Mouse (Mus musculus): ENCODE data around the gene Snap47.

DNA sequence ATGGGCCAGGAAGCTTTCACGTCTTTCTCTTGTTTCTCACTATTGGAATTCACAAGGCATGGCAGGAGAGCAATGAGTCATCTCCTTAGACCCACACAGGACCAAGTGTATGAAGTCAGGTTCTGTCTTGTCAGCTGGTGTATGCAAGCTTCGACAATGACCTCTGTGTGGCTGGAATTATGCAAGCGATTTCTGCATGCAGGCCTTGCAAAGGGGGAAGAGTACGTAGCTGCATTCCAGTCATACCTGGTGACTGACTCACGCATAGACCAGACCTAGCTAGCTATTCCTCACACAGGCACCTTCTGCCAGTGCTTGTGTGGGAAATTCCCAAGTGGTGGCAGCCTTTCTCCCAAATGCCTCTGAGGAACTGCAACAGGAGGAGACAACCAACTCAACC, 8.0 kb upstream of the Snap47 start:
- no peak for TF ChIP-seq CTCF (IDR thresholded peaks at IDR 0.05; ENCODE audit: insufficient read depth, low read length)
- TF ChIP-seq POLR2A (IDR thresholded peaks at IDR 0.05; ENCODE audit: borderline replicate concordance, extremely low read depth, low read depth, low read length): no peak
